Mouse (Mus musculus): ENCODE results near the gene Frs2. TPM values are rescaled to one million over a fixed set of nuclear protein-coding genes. Genes with fewer than 3 reads are reported as not detected.

Gene Frs2
- polyA plus RNA-seq, 1 experiment from 2014 or later: 23.6 TPM

GRCm38 (mm10) chr10:117115652-117116051 lies 32.7 kb downstream of the Frs2 start:
- Histone ChIP-seq H3K4me2 (no peak overlapping the region), H3K4me3 (replicated peaks) (no peak overlapping the region), H3K9ac (no peak overlapping the region), H3K36me3 (replicated peaks) (no peaks in the 10 kb centered on the region), H3K27me3 (no peaks in the 10 kb centered on the region), H3K27ac (no peak overlapping the region), H3K9me3 (no peaks in the 10 kb centered on the region), H3K4me1 (peaks cover 14% of the 10 kb centered on the region; the same call in 1 of the 2 replicates)
- WGBS: 76% methylated on average over 2 of the region's 3 CpGs
- no peak for ATAC-seq (ENCODE audit: low FRiP score)

- Histone ChIP-seq H3K27me3 (no peaks in the 10 kb centered on the region), H3K27ac (no peak overlapping the region), H3K9ac (no peak overlapping the region), H3K36me3 (replicated peaks) (no peaks in the 10 kb centered on the region), H3K4me1 (peaks cover 19% of the 10 kb centered on the region), H3K9me3 (no peaks in the 10 kb centered on the region), H3K4me2 (no peak overlapping the region), H3K4me3 (replicated peaks) (no peak overlapping the region)
- 71% methylated on average over 2 of the region's 2 CpGs for WGBS
- no peak for ATAC-seq (ENCODE audit: low FRiP score)
These were observed 35.8 kb downstream of the Frs2 start for GRCm38 (mm10) chr10:117112545-117112944.

- Histone ChIP-seq H3K27ac (no peak overlapping the region), H3K27me3 (no peaks in the 10 kb centered on the region), H3K4me2 (no peak overlapping the region), H3K4me1 (peaks cover 23% of the 10 kb centered on the region), H3K9ac (no peak overlapping the region), H3K4me3 (replicated peaks) (no peak overlapping the region), H3K9me3 (no peaks in the 10 kb centered on the region), H3K36me3 (replicated peaks) (no peaks in the 10 kb centered on the region)
- WGBS: 72% methylated on average over 7 of the region's 7 CpGs
- no peak for ATAC-seq (ENCODE audit: low FRiP score)
These were observed 36.9 kb downstream of the Frs2 start for GRCm38 (mm10) chr10:117111455-117111854.

- no peak for ATAC-seq (ENCODE audit: low FRiP score)
These were observed 38.1 kb downstream of the Frs2 start for GRCm38 (mm10) chr10:117110271-117110670.

GRCm38 (mm10) chr10:117106686-117107085 lies 41.6 kb downstream of the Frs2 start:
- no peaks in the 10 kb centered on the region for H3K36me3 ChIP-seq (replicated peaks)
- no peak for ATAC-seq (ENCODE audit: low FRiP score)
- no peaks in the 10 kb centered on the region for H3K27me3 ChIP-seq
- H3K9me3 ChIP-seq: no peaks in the 10 kb centered on the region
- H3K9ac ChIP-seq: no peak overlapping the region
- H3K4me1 ChIP-seq: peaks cover 27% of the 10 kb centered on the region
- no peak overlapping the region for H3K27ac ChIP-seq
- no peak overlapping the region for H3K4me3 ChIP-seq (replicated peaks)
- no peak overlapping the region for H3K4me2 ChIP-seq
- WGBS: 28% methylated on average over 3 of the region's 3 CpGs

More at GRCm38 (mm10) chr10:117110271-117110670, 38.1 kb downstream of the Frs2 start:
- Histone ChIP-seq H3K36me3 (replicated peaks) (no peaks in the 10 kb centered on the region), H3K27ac (no peak overlapping the region), H3K27me3 (no peaks in the 10 kb centered on the region), H3K4me3 (replicated peaks) (no peak overlapping the region), H3K4me2 (no peak overlapping the region), H3K9ac (no peak overlapping the region), H3K9me3 (no peaks in the 10 kb centered on the region), H3K4me1 (peaks cover 30% of the 10 kb centered on the region)
- WGBS: 85% methylated on average over 3 of the region's 3 CpGs

GRCm38 (mm10) chr10:117106244-117106643 lies 42.1 kb downstream of the Frs2 start:
- H3K27me3 ChIP-seq: no peaks in the 10 kb centered on the region
- no peak for ATAC-seq (ENCODE audit: low FRiP score)
- no peak overlapping the region for H3K9ac ChIP-seq
- H3K9me3 ChIP-seq: no peaks in the 10 kb centered on the region
- H3K4me3 ChIP-seq (replicated peaks): no peak overlapping the region
- WGBS: 7% methylated on average over 4 of the region's 4 CpGs
- no peak overlapping the region for H3K4me2 ChIP-seq
- H3K27ac ChIP-seq: no peak overlapping the region
- peaks cover 24% of the 10 kb centered on the region for H3K4me1 ChIP-seq
- no peaks in the 10 kb centered on the region for H3K36me3 ChIP-seq (replicated peaks)

- no peaks in the 10 kb centered on the region for H3K9me3 ChIP-seq
- no peak overlapping the region for H3K9ac ChIP-seq
- no peaks in the 10 kb centered on the region for H3K36me3 ChIP-seq (replicated peaks)
- no peak overlapping the region for H3K27ac ChIP-seq
- peaks cover 24% of the 10 kb centered on the region for H3K4me1 ChIP-seq
- ATAC-seq (ENCODE audit: low FRiP score): no peak
- no peak overlapping the region for H3K4me3 ChIP-seq (replicated peaks)
- no peaks in the 10 kb centered on the region for H3K27me3 ChIP-seq
- H3K4me2 ChIP-seq: no peak overlapping the region
- WGBS: 74% methylated on average over 4 of the region's 4 CpGs
These were observed 43.3 kb downstream of the Frs2 start for GRCm38 (mm10) chr10:117105015-117105414.

GRCm38 (mm10) chr10:117103854-117104598 lies 44.3 kb downstream of the Frs2 start:
- Histone ChIP-seq H3K9ac (no peak overlapping the region), H3K36me3 (replicated peaks) (no peaks in the 10 kb centered on the region), H3K4me3 (replicated peaks) (no peak overlapping the region), H3K27me3 (no peaks in the 10 kb centered on the region), H3K9me3 (no peaks in the 10 kb centered on the region), H3K4me1 (peaks cover 25% of the 10 kb centered on the region), H3K4me2 (no peak overlapping the region), H3K27ac (no peak overlapping the region)
- ATAC-seq (ENCODE audit: low FRiP score): no peak

- Histone ChIP-seq H3K9ac (no peak overlapping the region), H3K36me3 (replicated peaks) (no peaks in the 10 kb centered on the region), H3K27ac (no peak overlapping the region), H3K4me2 (no peak overlapping the region), H3K4me1 (peaks cover 9% of the 10 kb centered on the region; the same call in 1 of the 2 replicates), H3K9me3 (no peaks in the 10 kb centered on the region), H3K27me3 (no peaks in the 10 kb centered on the region), H3K4me3 (replicated peaks) (no peak overlapping the region)
- ATAC-seq (ENCODE audit: low FRiP score): no peak
- 86% methylated on average over 5 of the region's 5 CpGs for WGBS
These were observed 48.2 kb downstream of the Frs2 start for GRCm38 (mm10) chr10:117100175-117100574.

GRCm38 (mm10) chr10:117097116-117097698 lies 51.1 kb downstream of the Frs2 start:
- H3K36me3 ChIP-seq (replicated peaks): 0 out of 2 replicates have a peak, but pooled peaks cover 3% of the 10 kb centered on the region
- H3K27ac ChIP-seq: no peak overlapping the region
- no peak overlapping the region for H3K9ac ChIP-seq
- ATAC-seq (ENCODE audit: low FRiP score): no peak
- H3K27me3 ChIP-seq: no peaks in the 10 kb centered on the region
- H3K4me2 ChIP-seq: no peak overlapping the region
- 87% methylated on average over 2 of the region's 2 CpGs for WGBS
- no peaks in the 10 kb centered on the region for H3K9me3 ChIP-seq
- no peak overlapping the region for H3K4me3 ChIP-seq (replicated peaks)
- peaks cover 20% of the 10 kb centered on the region for H3K4me1 ChIP-seq

- Histone ChIP-seq H3K4me2 (no peak overlapping the region), H3K27ac (no peak overlapping the region), H3K36me3 (replicated peaks) (0 out of 2 replicates have a peak, but pooled peaks cover 3% of the 10 kb centered on the region), H3K4me3 (replicated peaks) (no peak overlapping the region), H3K4me1 (peaks cover 20% of the 10 kb centered on the region), H3K9ac (no peak overlapping the region), H3K27me3 (no peaks in the 10 kb centered on the region), H3K9me3 (no peaks in the 10 kb centered on the region)
- 93% methylated on average over 6 of the region's 6 CpGs for WGBS
- ATAC-seq (ENCODE audit: low FRiP score): no peak
These were observed 52.2 kb downstream of the Frs2 start for GRCm38 (mm10) chr10:117096096-117096495.

- no peak overlapping the region; the same call in 1 of the 2 replicates for H3K4me2 ChIP-seq
- H3K9me3 ChIP-seq: no peaks in the 10 kb centered on the region
- H3K4me1 ChIP-seq: peaks cover 20% of the 10 kb centered on the region
- ATAC-seq (ENCODE audit: low FRiP score): peak; percentile 83
- H3K4me3 ChIP-seq (replicated peaks): no peak overlapping the region
- H3K27ac ChIP-seq: peak overlapping the region; percentile 65
- H3K9ac ChIP-seq: no peak overlapping the region
- whole genome bisulfite sequencing: 60% methylated on average over 15 of the region's 15 CpGs
- no peaks in the 10 kb centered on the region for H3K27me3 ChIP-seq
- 0 out of 2 replicates have a peak, but pooled peaks cover 3% of the 10 kb centered on the region for H3K36me3 ChIP-seq (replicated peaks)
These were observed 53.6 kb downstream of the Frs2 start for GRCm38 (mm10) chr10:117094504-117095329.
